Mouse (Mus musculus): ENCODE measurements around the gene U2af1l4. TPM values are rescaled to one million over a fixed set of nuclear protein-coding genes. Genes with fewer than 3 reads are reported as not detected.

The U2af1l4 gene
- polyA plus RNA-seq, 1 experiment from 2014 or later, result 96.7 TPM

DNA sequence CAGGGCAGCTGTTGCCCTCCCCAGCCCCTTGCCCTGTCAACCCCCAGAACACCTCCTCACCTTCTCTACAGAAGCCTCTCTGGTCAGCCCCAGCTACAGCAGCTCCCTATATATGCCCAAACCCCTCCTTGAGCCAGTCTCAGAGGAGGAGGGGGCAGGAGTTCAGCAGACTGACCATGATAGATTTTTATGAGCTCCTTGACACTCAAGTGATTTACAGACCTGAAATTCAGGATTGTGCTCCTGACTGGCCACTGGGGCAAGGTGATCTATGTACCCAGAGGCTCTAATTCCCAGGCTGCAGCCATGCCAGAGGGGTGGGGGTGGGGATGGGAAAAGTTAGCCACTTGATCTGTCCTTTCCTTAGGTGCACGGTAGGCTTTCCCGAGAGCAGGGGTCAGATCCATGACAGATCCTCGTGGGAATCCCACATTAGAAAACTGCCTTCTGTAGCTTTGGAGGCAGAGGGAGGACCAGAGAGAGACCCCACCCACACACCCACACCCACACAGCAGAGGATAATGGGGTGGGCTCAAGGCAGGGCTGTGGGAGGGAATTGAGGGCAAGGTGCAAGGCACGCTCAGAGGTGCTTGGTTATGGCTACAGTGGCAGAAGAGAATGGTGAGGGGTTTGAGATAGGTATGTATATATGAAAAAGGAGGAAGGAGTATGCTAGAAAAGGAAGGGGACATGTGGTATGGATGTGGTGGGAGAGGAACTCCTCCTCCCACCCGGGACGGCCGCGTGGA, 49.7 kb downstream of the U2af1l4 start, which contains the start of gene Upk1a:
TSS of gene Upk1a (minus strand) at position 194 of the 749 bp plus-strand sequence.
- 83% methylated on average over 8 of the region's 8 CpGs for WGBS
- Histone ChIP-seq H3K27ac (no peak within 1 kb of the TSS), H3K4me3 (no peak within 1 kb of the TSS; the same call in 1 of the 2 replicates), H3K9me3 (no peaks in the 10 kb centered on the region), H3K4me1 (peaks cover 16% of the 10 kb centered on the region), H3K27me3 (ENCODE audit: poor library complexity, severe bottlenecking) (no peaks in the 10 kb centered on the region), H3K36me3 (replicated peaks) (peaks cover 30% of the 10 kb centered on the region)
- DNase-seq (ENCODE audit: extremely low spot score, low spot score), result no peak

DNA sequence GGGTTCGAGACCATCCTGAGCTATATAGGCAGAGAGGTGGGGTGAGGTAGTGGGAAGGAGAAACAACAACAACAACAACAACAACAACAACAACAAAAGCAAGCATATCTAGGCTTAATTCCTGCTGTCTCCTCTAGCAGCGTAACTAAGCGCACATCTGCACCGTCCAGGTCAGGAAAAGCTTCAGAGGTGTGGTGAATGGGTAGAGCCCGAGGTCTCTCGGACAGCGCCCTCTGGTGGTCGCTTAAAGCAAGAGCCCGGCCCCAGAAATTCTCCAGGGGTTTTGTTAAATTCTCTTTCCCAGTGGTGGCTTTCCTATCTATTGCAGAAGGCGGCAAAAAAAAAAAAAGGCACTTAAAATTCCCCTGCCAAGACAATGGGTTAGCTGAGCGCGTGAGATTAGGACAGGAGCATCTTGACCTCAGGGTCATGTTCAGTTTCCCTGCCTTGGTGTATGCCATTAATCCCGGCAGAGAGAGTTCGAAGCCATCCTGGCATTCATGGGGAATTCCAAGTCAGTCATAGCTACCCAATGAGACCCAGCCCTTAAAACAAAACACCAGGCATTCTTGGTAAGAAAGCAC, 50.5 kb downstream of the U2af1l4 start:
- Histone ChIP-seq H3K4me1 (peaks cover 8% of the 10 kb centered on the region; the same call in 1 of the 2 replicates), H3K9me3 (no peaks in the 10 kb centered on the region), H3K27ac (no peak overlapping the region), H3K27me3 (ENCODE audit: poor library complexity, severe bottlenecking) (no peaks in the 10 kb centered on the region), H3K4me3 (no peak overlapping the region; the same call in 1 of the 2 replicates), H3K36me3 (replicated peaks) (peaks cover 38% of the 10 kb centered on the region)
- DNase-seq (ENCODE audit: extremely low spot score, low spot score), result peak; percentile 65
- WGBS, result 22% methylated on average over 14 of the region's 14 CpGs

DNA sequence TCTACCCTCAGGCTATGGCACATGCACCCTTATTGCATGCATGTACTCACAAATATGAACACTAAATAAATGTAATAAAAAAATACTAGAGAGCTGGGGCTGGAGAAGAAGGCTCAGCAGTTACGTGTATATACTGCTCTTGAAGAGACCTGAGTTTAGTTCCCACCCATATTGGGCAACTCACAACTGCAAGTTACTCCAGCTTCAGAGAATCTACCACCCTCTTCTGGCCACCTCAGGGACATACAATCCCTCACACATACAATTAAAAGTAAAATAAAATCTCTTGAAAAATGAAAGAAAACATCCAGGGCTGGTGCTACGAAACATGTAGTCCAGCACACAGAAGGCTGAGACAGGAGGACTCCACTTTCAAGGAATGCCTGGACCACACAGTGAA, 51.4 kb downstream of the U2af1l4 start:
- H3K4me1 ChIP-seq, result peaks cover 6% of the 10 kb centered on the region; the same call in 1 of the 2 replicates
- WGBS, result 86% methylated on average over 2 of the region's 2 CpGs
- DNase-seq (ENCODE audit: extremely low spot score, low spot score), result no peak

More for the DNA sequence above, 51.4 kb downstream of the U2af1l4 start:
- Histone ChIP-seq H3K36me3 (replicated peaks) (peaks cover 46% of the 10 kb centered on the region), H3K9me3 (no peaks in the 10 kb centered on the region), H3K4me3 (no peak overlapping the region), H3K27me3 (ENCODE audit: poor library complexity, severe bottlenecking) (no peaks in the 10 kb centered on the region), H3K27ac (no peak overlapping the region)

Small RNA genes within 50 kb of the gene (microRNA-seq; reads per million reads assigned to microRNA genes)
- gene Gm38670, result 1.5 reads per million
- not detected for gene Mir3569

Other genes starting within 250 kb of the U2af1l4 start
- gene Syne4, start 248.5 kb upstream of the U2af1l4 start, polyA plus RNA-seq (2016; fragmentation: Nextera tagmentation; extraction: Ambion mirVana), result 29.8 and 32.8 TPM in 2 replicates
- 3.0 and 3.2 TPM in 2 replicates for gene E130208F15Rik, start 241.6 kb upstream of the U2af1l4 start, polyA plus RNA-seq (2016; fragmentation: Nextera tagmentation; extraction: Ambion mirVana)
- gene Sdhaf1, start 239.4 kb upstream of the U2af1l4 start, polyA plus RNA-seq (2016; fragmentation: Nextera tagmentation; extraction: Ambion mirVana), result 17.3 and 19.5 TPM in 2 replicates
- 5.3 and 5.6 TPM in 2 replicates for gene Lrfn3, start 200.5 kb upstream of the U2af1l4 start, polyA plus RNA-seq (2016; fragmentation: Nextera tagmentation; extraction: Ambion mirVana)
- 10.4 and 12.1 TPM in 2 replicates for gene Tyrobp, start 149.5 kb upstream of the U2af1l4 start, polyA plus RNA-seq (2016; fragmentation: Nextera tagmentation; extraction: Ambion mirVana)
- 0.38 TPM in 1 of 2 replicates, not detected in the other for gene Hcst, start 143.4 kb upstream of the U2af1l4 start, polyA plus RNA-seq (2016; fragmentation: Nextera tagmentation; extraction: Ambion mirVana)
- 1.3 and 1.5 TPM in 2 replicates for gene Nfkbid, start 141.6 kb upstream of the U2af1l4 start, polyA plus RNA-seq (2016; fragmentation: Nextera tagmentation; extraction: Ambion mirVana)
- gene Aplp1, start 117.8 kb upstream of the U2af1l4 start, polyA plus RNA-seq (2016; fragmentation: Nextera tagmentation; extraction: Ambion mirVana), result 25.4 and 33.7 TPM in 2 replicates
- gene Kirrel2, start 105.6 kb upstream of the U2af1l4 start, polyA plus RNA-seq (2016; fragmentation: Nextera tagmentation; extraction: Ambion mirVana), result 0.29 and 0.52 TPM in 2 replicates
- gene Nphs1, start 105.0 kb upstream of the U2af1l4 start, polyA plus RNA-seq (2016; fragmentation: Nextera tagmentation; extraction: Ambion mirVana), result 0.07 TPM in 1 of 2 replicates, not detected in the other
- not detected in 2 replicates for gene Prodh2, start 69.7 kb upstream of the U2af1l4 start, polyA plus RNA-seq (2016; fragmentation: Nextera tagmentation; extraction: Ambion mirVana)
- gene Arhgap33, start 28.2 kb upstream of the U2af1l4 start, polyA plus RNA-seq (2016; fragmentation: Nextera tagmentation; extraction: Ambion mirVana), result 29.7 and 31.9 TPM in 2 replicates
- 4.3 and 4.6 TPM in 2 replicates for gene Hspb6, start 11.1 kb upstream of the U2af1l4 start, polyA plus RNA-seq (2016; fragmentation: Nextera tagmentation; extraction: Ambion mirVana)
- 15.2 and 16.1 TPM in 2 replicates for gene Proser3, start 11.0 kb upstream of the U2af1l4 start, polyA plus RNA-seq (2016; fragmentation: Nextera tagmentation; extraction: Ambion mirVana)
- gene Lin37, start 3.5 kb upstream of the U2af1l4 start, polyA plus RNA-seq (2016; fragmentation: Nextera tagmentation; extraction: Ambion mirVana), result 40.7 and 44.2 TPM in 2 replicates
- 16.1 and 16.3 TPM in 2 replicates for gene Gm49396, start within 50 bp of the U2af1l4 start, polyA plus RNA-seq (2016; fragmentation: Nextera tagmentation; extraction: Ambion mirVana)
- 124 and 126 TPM in 2 replicates for gene Psenen, start 326 bp downstream of the U2af1l4 start, polyA plus RNA-seq (2016; fragmentation: Nextera tagmentation; extraction: Ambion mirVana)
- gene Igflr1, start 2.1 kb downstream of the U2af1l4 start, polyA plus RNA-seq (2016; fragmentation: Nextera tagmentation; extraction: Ambion mirVana), result 5.9 and 7.1 TPM in 2 replicates
- 10.1 and 10.4 TPM in 2 replicates for gene Kmt2b, start 25.4 kb downstream of the U2af1l4 start, polyA plus RNA-seq (2016; fragmentation: Nextera tagmentation; extraction: Ambion mirVana)
- 0.09 and 0.20 TPM in 2 replicates for gene Zbtb32, start 35.6 kb downstream of the U2af1l4 start, polyA plus RNA-seq (2016; fragmentation: Nextera tagmentation; extraction: Ambion mirVana)
- 0.68 and 0.71 TPM in 2 replicates for gene Upk1a, start 49.5 kb downstream of the U2af1l4 start, polyA plus RNA-seq (2016; fragmentation: Nextera tagmentation; extraction: Ambion mirVana)
- 762 and 774 TPM in 2 replicates for gene Cox6b1, start 62.9 kb downstream of the U2af1l4 start, polyA plus RNA-seq (2016; fragmentation: Nextera tagmentation; extraction: Ambion mirVana)
- gene Etv2, start 72.6 kb downstream of the U2af1l4 start, polyA plus RNA-seq (2016; fragmentation: Nextera tagmentation; extraction: Ambion mirVana), result 0.30 TPM in 1 of 2 replicates, not detected in the other
- gene Rbm42, start 87.0 kb downstream of the U2af1l4 start, polyA plus RNA-seq (2016; fragmentation: Nextera tagmentation; extraction: Ambion mirVana), result 119 and 129 TPM in 2 replicates
- 90.2 and 91.9 TPM in 2 replicates for gene Haus5, start 101.7 kb downstream of the U2af1l4 start, polyA plus RNA-seq (2016; fragmentation: Nextera tagmentation; extraction: Ambion mirVana)
- gene Pmis2, start 108.3 kb downstream of the U2af1l4 start, polyA plus RNA-seq (2016; fragmentation: Nextera tagmentation; extraction: Ambion mirVana), result not detected in 2 replicates
- gene 2200002J24Rik, start 135.6 kb downstream of the U2af1l4 start, polyA plus RNA-seq (2016; fragmentation: Nextera tagmentation; extraction: Ambion mirVana), result not detected in 2 replicates
- 1.1 and 1.4 TPM in 2 replicates for gene Atp4a, start 148.9 kb downstream of the U2af1l4 start, polyA plus RNA-seq (2016; fragmentation: Nextera tagmentation; extraction: Ambion mirVana)
- 154 and 158 TPM in 2 replicates for gene Tmem147, start 166.2 kb downstream of the U2af1l4 start, polyA plus RNA-seq (2016; fragmentation: Nextera tagmentation; extraction: Ambion mirVana)
- gene Gapdhs, start 180.4 kb downstream of the U2af1l4 start, polyA plus RNA-seq (2016; fragmentation: Nextera tagmentation; extraction: Ambion mirVana), result 0.16 and 0.48 TPM in 2 replicates
- 0.73 and 1.0 TPM in 2 replicates for gene Sbsn, start 188.2 kb downstream of the U2af1l4 start, polyA plus RNA-seq (2016; fragmentation: Nextera tagmentation; extraction: Ambion mirVana)
- gene Dmkn, start 200.5 kb downstream of the U2af1l4 start, polyA plus RNA-seq (2016; fragmentation: Nextera tagmentation; extraction: Ambion mirVana), result not detected in 2 replicates
- gene Krtdap, start 224.6 kb downstream of the U2af1l4 start, polyA plus RNA-seq (2016; fragmentation: Nextera tagmentation; extraction: Ambion mirVana), result not detected in 2 replicates